Mouse (Mus musculus) bone marrow macrophage, adult 2 months (primary cell): ENCODE results near the gene Cldn13.

Experiments
- CTCF ChIP-seq: IDR thresholded peaks from 2 replicates; pipeline ENCODE4 v1.5.1; 2012; ENCODE audit warnings: low read depth, mild to moderate bottlenecking, low read length, moderate library complexity
- POLR2A ChIP-seq: IDR thresholded peaks from 2 replicates; pipeline ENCODE4 v1.6.1; 2012; ENCODE audit warnings: mild to moderate bottlenecking, low read depth, low read length, borderline replicate concordance

DNA sequence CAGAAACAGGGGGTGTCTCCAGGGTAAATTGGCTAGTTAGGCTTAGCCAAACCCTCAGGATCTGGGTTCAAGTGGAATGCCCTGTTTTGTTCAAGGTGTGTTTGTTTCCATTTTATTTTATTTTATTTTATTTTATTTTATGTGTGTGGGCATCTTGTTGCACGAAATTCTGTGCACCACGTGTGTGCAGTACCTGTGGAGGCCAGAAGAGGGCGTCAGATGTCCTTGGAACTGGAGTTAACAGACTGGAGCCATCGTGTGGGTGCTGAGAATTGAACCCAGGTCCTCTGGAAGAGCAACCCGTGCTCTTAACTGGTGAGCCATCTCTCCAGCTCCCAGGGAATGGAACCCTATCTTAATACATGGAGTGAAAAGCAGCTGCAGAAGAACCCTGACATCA lies 22.6 kb downstream of the Cldn13 start:
- no peak for TF ChIP-seq CTCF
- no peak for TF ChIP-seq POLR2A
